Mouse (Mus musculus) T-cell, adult 2 months (primary cell): ENCODE measurements at regions not wholly inside any gene's neighbourhood (a gene's known extent, or its start where the extent isn't known, plus 50 kb on each side); places are given as distances from the start of the nearest gene placed in this dataset.
"Not testable (repeated sequence)": the region's sequence is repeated elsewhere in the genome, so short reads cannot be mapped to it uniquely, and the experiment has no call there.

ENCODE experiments used
- DNase-seq: peaks from one replicate; pipeline ENCODE4 v3.0.0; 2022; ENCODE audit warnings: low spot score

DNA sequence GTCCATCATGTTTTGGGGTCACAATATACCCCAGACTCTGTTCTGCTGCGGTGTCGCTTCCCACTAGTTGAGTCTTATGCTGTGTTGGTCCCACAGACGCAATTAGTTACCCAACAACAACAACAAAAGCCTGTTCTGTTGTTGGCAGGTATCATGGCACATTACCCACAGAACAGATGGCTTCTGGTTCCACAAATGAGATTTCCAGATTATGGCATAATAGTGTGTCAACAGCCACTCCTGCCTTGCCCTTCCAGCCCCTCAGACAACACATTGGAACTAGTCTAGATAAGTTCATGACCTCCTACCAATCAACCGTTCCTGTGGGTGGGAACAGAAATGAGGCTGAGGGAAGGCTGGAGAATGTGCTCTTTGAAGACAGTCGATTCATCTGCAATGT, 351.5 kb downstream of the Fut8 start:
- DNase-seq = no peak

GRCm38 (mm10) chr12:77594092-77594491, 356.2 kb downstream of the Fut8 start:
- DNase-seq = no peak

DNA sequence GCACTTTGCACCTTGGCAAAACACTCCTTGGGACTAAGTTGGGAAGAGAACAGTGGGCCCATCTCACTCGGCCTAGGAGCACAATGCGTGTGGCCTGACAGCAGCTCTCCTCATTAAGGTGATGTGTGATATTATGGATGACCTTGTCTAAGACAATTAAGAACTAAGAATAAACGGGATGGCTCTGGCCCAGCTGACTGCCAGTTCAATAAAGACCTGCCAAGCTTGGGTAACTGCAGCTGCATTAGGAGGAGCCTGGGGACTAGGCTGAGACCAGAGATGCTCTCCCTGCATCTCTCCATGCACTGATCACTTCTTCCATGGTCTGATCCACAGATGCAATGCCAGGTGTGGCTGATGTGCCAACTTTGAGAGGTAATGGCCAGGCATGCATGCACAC, 356.7 kb downstream of the Fut8 start:
- DNase-seq = no peak

GRCm38 (mm10) chr12:77595821-77596220, 357.9 kb downstream of the Fut8 start:
- DNase-seq = no peak

- no peak for DNase-seq
Observed at GRCm38 (mm10) chr12:77596676-77597075, 358.8 kb downstream of the Fut8 start.

DNA sequence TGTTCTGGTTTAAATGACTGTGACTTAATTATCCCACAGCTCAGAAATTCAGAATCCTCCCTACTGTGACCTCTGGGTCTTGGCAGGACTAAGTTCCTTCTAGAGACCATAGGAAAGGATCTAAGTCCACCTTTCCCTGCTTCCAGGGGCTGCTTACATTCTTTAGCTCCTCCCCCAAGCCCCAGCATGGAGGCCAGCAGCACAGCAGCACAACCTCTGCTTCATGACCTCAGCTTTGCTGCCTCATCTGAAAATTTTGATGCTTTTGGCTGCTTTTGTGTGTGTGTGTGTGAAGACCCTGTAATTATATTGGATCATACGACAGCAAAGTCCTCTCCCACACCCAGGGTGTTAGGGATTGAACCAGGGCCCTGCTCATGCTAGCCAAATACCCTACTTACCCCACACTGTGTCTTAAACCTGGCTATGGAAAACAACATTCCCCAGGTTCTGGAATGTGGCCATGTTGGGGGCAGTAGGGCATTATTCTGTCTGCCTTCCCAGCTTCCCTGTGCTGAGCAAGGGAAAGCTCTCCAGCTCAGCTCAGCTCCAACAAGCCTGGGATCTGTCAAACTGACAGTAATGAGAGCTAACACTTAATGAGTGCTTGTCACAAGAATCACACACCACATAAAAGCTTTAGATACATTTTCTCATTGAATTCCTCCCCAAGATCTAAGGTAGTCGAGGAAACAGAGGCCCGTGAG, 359.9 kb downstream of the Fut8 start:
- DNase-seq = no peak

GRCm38 (mm10) chr12:77598334-77598715, 360.4 kb downstream of the Fut8 start:
- peak; percentile 43 for DNase-seq

GRCm38 (mm10) chr12:77599391-77599790, 361.5 kb downstream of the Fut8 start:
- no peak for DNase-seq

- no peak for DNase-seq
Observed at GRCm38 (mm10) chr12:77603832-77604501, 366.0 kb downstream of the Fut8 start.

DNA sequence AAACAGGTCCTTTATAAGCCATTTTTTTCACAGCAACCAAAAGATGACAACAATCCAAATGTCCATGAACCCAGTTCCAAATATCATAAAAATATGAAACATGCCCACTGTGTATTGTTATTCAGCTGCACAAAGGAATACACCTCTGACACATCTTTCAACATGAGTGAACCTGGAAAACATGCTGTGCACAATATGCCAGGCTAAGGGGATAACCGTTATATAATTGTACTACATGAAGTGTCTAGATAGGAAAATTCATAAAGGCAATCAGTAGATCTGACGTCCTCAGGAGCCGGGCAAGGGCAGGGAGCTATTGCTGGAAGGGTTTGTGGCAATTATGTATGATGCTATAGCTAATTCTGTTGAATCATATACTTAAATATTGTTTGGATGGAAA, 379.6 kb downstream of the Fut8 start:
- no peak for DNase-seq

DNA sequence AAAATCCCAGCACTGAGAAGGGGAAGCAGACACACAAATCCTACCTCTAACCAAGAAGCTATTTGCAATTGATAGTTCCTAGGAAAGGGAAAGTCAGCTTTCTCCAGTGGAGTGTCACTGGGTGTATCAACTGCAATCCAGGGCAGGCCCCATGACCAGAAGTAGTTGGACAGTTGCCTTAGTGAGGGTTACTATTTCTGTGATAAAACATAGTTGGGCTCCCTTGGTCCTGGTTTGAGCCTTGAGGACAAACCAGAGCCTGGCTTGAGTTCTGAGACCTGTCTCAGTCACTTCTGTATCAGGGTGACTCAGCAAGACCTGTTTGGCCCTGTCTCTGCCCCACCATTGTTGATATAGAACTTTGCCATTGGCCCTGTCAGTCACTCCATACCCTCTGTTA, 384.3 kb downstream of the Fut8 start:
- no peak for DNase-seq

- not testable (repeated sequence) for DNase-seq
Observed at GRCm38 (mm10) chr12:77624323-77624722, 386.4 kb downstream of the Fut8 start.

DNA sequence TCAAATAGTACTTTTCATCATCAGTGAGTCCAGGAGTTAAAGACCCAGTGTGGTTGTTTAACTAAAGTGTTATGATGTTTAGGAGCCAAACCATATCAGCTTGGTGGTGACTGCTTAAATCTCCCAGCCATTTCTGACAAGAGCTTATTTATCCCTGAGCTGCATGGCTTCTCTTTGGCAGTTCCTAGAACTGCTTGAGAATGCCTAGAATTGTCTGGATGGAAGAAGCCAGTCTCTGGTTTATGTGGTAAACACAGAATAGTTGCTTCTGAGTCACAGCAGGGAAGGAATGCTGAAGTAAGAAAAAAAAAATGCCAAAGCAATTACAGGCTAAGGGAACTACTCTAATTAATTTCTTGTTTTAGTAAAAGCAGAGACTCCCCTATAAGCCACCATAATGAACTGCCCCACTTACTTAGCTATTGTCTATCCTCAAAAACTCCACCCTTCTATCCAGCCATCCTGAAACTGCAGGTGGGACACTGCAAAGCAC, 390.5 kb downstream of the Fut8 start:
- DNase-seq = no peak

- no peak for DNase-seq
Observed at GRCm38 (mm10) chr12:77633981-77634650, 396.2 kb downstream of the Fut8 start.

DNA sequence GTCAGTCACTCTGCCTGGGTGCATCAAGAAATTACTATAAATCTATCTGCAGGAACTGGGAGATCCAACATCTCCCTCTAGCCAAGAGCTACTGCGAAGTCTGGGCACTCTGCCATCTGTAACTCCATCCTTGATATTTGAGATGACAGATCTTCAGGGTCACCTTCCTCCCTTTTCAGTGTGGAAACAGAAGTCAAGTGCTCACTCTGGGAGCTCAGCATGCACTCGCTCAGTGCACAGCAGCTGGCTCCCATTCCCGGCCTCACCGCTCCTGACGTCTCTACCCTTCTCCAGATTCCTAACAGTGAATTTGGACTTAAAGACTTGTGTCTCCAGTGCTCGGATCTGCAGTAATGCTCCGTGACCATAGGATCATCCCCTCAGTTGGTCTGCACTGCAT, 400.3 kb downstream of the Fut8 start:
- DNase-seq = no peak

- DNase-seq = no peak
Observed at GRCm38 (mm10) chr12:77642336-77642735, 404.4 kb downstream of the Fut8 start.

DNA sequence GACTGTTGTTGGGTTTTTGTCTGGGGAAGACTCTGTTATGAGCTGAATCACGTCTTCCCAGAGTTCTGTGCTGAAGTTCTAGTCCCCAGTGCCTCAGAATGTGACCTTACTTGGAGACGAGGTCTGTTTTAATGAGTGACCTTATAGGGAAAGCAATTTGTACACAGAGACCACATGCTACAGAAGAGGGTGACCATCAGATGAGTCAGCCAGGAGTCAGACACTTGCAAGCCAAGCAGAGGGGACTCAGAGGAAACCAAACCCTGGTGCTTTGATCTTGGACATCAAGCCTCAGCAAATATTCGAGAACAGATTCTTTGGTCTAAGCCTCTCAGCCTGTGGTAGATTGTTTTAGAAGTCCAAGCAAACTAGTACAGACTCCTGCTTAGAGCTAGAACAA, 409.9 kb downstream of the Fut8 start:
- DNase-seq = no peak

DNA sequence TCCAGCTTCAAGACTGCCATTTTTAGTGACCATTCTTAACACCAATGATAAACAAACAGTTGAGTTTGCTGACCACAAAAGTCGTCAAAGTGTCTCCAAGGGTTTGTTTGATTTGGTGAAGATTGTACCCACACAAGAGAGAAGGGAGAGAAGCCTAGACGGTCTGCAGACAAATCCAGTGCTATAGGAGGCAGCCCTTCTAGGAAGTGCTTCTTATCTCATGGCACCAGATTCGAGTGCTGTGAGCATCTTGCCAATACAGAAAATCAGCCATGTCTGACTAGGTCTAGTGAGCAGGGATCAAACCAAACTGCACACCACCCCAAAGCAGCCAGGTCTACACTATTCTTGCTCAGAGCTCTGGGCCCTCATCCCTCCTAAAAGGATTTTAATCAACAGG, 416.4 kb downstream of the Fut8 start:
- no peak for DNase-seq

DNA sequence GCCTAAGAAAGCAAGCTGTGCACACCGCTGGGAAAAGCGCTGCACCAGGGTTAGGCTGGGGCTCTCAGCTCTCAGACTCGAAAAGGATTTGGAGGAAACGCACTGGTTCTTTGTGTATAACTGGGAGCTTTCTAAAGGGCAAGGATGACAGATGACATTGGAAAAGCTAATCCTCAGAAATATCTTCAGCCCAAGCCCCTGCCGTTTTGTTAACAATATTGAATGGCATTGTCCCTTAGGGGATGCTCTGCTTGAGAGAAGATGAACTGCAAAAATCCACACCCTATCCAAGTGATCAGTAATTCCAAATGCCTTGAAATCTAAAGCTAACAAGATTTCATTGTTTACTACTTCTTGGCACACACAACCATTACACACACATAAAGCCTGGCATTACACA, 419.1 kb downstream of the Fut8 start:
- DNase-seq = no peak

- no peak for DNase-seq
Observed at GRCm38 (mm10) chr12:77657878-77658277, 420.0 kb downstream of the Fut8 start.

GRCm38 (mm10) chr12:77663180-77663579, 425.3 kb downstream of the Fut8 start:
- no peak for DNase-seq

GRCm38 (mm10) chr12:77663665-77664374, 425.9 kb downstream of the Fut8 start:
- DNase-seq = no peak

GRCm38 (mm10) chr12:77666411-77666810, 428.5 kb downstream of the Fut8 start:
- no peak for DNase-seq
